Mouse (Mus musculus): ENCODE data around the gene Gm9844. TPM values are rescaled to one million over a fixed set of nuclear protein-coding genes. Genes with fewer than 3 reads are reported as not detected.
"Not testable (repeated sequence)": the region's sequence is repeated elsewhere in the genome, so short reads cannot be mapped to it uniquely, and the experiment has no call there.

The Gm9844 gene
- polyA plus RNA-seq, 1 experiment from 2014 or later, result 13.8 TPM

DNA sequence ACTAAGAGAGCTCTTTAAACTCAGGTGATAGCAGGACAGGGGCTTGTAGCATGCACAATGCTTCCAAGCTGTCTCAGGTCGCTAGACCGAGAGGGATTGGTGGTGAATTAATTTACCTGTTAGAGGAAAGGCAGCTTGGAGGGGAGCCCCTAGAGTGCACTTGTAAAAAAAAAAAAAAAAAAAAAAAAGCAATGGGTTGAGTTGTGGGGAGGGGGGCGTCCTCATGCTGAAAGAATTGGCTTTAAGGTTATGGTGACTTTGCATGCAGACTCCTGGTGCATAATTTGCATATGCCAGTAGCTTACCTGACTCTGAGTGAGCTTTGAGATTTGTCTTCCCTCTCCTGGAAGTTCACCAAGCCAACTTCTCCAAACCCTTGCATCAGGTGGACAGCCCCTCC is 21.7 kb upstream of the Gm9844 start:
- ATAC-seq (no peak), DNase-seq (ENCODE audit: low spot score) (no peak)
- Histone ChIP-seq H3K9me3 (ENCODE audit: low read length) (no peaks in the 10 kb centered on the region), H3K27me3 (replicated peaks; ENCODE audit: insufficient read depth, low read length) (no peaks in the 10 kb centered on the region), H3K27ac (ENCODE audit: low read length) (no peak overlapping the region), H3K4me2 (replicated peaks; ENCODE audit: low read depth, low read length) (no peak overlapping the region), H3K4me1 (ENCODE audit: insufficient read depth, low read depth, low read length) (no peaks in the 10 kb centered on the region), H3K36me3 (ENCODE audit: insufficient read depth, low read length) (no peaks in the 10 kb centered on the region), H3K4me3 (ENCODE audit: low read depth, low read length) (no peak overlapping the region), H3K9ac (replicated peaks; ENCODE audit: low read depth) (no peak overlapping the region)
- 51% methylated on average over 3 of the region's 3 CpGs for whole genome bisulfite sequencing
- TF ChIP-seq EP300 (IDR thresholded peaks at IDR 0.05) (no peak), CTCF (IDR thresholded peaks at IDR 0.05) (no peak)

DNA sequence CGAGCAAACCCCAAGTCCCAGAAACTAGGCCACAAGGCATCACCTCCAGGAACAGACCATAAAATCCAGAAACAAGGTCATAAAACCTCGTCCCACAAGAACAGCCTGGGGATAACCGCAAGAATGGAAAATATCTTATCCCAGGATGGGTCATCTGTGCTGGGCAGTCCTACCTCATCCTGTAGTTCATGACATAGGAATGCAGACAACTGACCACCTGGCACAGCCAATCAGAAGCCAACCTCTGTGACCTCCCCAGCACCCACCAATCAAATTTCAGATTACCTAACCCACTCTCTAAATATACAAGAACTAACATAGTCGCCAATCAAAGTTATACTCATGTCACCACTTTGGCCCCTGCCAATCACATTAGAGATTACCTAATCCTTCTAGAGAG is 21.0 kb upstream of the Gm9844 start:
- 74% methylated on average over 4 of the region's 4 CpGs for WGBS
- Histone ChIP-seq H3K4me2 (replicated peaks; ENCODE audit: low read depth, low read length) (no peak overlapping the region), H3K9me3 (ENCODE audit: low read length) (no peaks in the 10 kb centered on the region), H3K27ac (ENCODE audit: low read length) (no peak overlapping the region), H3K36me3 (ENCODE audit: insufficient read depth, low read length) (no peaks in the 10 kb centered on the region), H3K4me3 (ENCODE audit: low read depth, low read length) (no peak overlapping the region), H3K4me1 (ENCODE audit: insufficient read depth, low read depth, low read length) (no peaks in the 10 kb centered on the region), H3K9ac (replicated peaks; ENCODE audit: low read depth) (no peak overlapping the region), H3K27me3 (replicated peaks; ENCODE audit: insufficient read depth, low read length) (no peaks in the 10 kb centered on the region)
- no peak for ATAC-seq
- no peak for DNase-seq (ENCODE audit: low spot score)
- no peak for TF ChIP-seq CTCF (IDR thresholded peaks at IDR 0.05)
- TF ChIP-seq EP300 (IDR thresholded peaks at IDR 0.05), result no peak

DNA sequence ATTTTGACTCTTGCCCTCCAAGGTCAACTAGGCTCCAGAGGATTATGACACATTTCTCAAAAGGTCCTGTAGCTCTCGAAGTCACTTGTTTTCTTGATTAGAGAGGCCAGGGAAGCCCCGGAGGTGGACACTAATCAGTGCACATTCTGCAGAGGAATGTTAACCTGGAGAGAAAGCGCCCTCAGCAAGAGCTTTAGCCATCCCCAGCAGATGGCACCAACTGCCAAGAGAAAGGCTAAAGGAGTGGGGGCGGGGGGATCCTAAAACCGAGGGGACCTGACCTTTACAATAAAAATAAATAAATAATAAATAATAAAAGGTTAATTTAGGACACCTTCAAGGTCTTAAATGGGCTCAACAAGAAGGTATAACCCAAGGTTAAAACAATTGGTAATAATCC is 17.9 kb upstream of the Gm9844 start:
- no peak for DNase-seq (ENCODE audit: low spot score)
- ATAC-seq, result no peak
- H3K27ac ChIP-seq (ENCODE audit: low read length), result no peak overlapping the region
- H3K36me3 ChIP-seq (ENCODE audit: insufficient read depth, low read length), result no peaks in the 10 kb centered on the region
- TF ChIP-seq EP300 (IDR thresholded peaks at IDR 0.05) (no peak), CTCF (IDR thresholded peaks at IDR 0.05) (no peak)
- H3K9ac ChIP-seq (replicated peaks; ENCODE audit: low read depth), result no peak overlapping the region
- no peaks in the 10 kb centered on the region for H3K4me1 ChIP-seq (ENCODE audit: insufficient read depth, low read depth, low read length)
- H3K4me2 ChIP-seq (replicated peaks; ENCODE audit: low read depth, low read length), result no peak overlapping the region
- no peaks in the 10 kb centered on the region for H3K27me3 ChIP-seq (replicated peaks; ENCODE audit: insufficient read depth, low read length)
- H3K4me3 ChIP-seq (ENCODE audit: low read depth, low read length), result no peak overlapping the region
- WGBS, result 41% methylated on average over 5 of the region's 5 CpGs
- H3K9me3 ChIP-seq (ENCODE audit: low read length), result no peaks in the 10 kb centered on the region

DNA sequence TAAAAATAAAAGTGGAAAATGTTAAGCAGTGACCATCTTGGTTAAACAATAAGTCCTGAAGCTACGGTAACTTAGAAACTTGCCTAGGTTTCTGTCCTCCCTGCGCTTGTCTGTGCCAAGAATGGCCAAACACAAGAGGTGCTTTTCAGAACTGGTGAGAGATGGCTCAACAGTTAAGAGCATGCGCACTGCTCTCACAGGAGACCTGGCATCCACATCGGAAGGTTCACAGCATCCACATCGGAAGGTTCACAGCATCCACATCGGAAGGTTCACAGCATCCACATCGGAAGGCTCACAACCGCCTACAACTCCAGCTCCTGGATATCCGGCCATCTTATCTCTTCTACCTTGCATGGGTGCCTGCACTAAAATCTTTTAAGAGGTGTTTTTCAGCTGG is 16.8 kb upstream of the Gm9844 start:
- H3K36me3 ChIP-seq (ENCODE audit: insufficient read depth, low read length), result no peaks in the 10 kb centered on the region
- DNase-seq (ENCODE audit: low spot score), result no peak
- no peak for ATAC-seq

DNA sequence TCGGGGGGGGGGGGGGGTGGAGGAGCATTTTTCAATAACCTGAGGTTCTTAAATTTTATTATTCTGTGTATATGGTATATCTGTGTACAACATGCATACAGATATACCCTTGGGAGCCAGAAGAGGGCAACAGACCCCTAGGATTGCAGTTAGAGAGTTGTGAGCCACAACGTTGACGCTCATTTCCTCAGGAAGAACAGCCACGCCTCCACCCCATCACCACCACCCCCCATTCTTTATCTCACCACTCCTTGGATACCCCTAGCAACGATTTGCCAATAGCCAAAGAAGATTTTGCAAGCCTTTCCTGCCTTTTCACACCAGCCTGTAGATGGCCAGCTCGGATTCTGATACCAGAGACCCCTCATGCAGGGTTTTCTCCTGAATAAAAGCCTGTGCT is 16.3 kb upstream of the Gm9844 start:
- Histone ChIP-seq H3K36me3 (ENCODE audit: insufficient read depth, low read length) (no peaks in the 10 kb centered on the region), H3K27ac (ENCODE audit: low read length) (no peak overlapping the region), H3K27me3 (replicated peaks; ENCODE audit: insufficient read depth, low read length) (no peaks in the 10 kb centered on the region), H3K9me3 (ENCODE audit: low read length) (no peaks in the 10 kb centered on the region), H3K9ac (replicated peaks; ENCODE audit: low read depth) (no peak overlapping the region), H3K4me3 (ENCODE audit: low read depth, low read length) (no peak overlapping the region), H3K4me1 (ENCODE audit: insufficient read depth, low read depth, low read length) (no peaks in the 10 kb centered on the region), H3K4me2 (replicated peaks; ENCODE audit: low read depth, low read length) (no peak overlapping the region)
- 2% methylated on average over 6 of the region's 6 CpGs for WGBS
- ATAC-seq, result no peak
- peak; percentile 37 for DNase-seq (ENCODE audit: low spot score)
- peak; percentile 23 for TF ChIP-seq CTCF (IDR thresholded peaks at IDR 0.05)
- no peak for TF ChIP-seq EP300 (IDR thresholded peaks at IDR 0.05)

More for the DNA sequence above, 16.8 kb upstream of the Gm9844 start:
- no peak for TF ChIP-seq EP300 (IDR thresholded peaks at IDR 0.05)
- no peak for TF ChIP-seq CTCF (IDR thresholded peaks at IDR 0.05)
- 78% methylated on average over 9 of the region's 9 CpGs for WGBS
- Histone ChIP-seq H3K4me1 (ENCODE audit: insufficient read depth, low read depth, low read length) (no peaks in the 10 kb centered on the region), H3K9me3 (ENCODE audit: low read length) (no peaks in the 10 kb centered on the region), H3K4me3 (ENCODE audit: low read depth, low read length) (no peak overlapping the region), H3K27me3 (replicated peaks; ENCODE audit: insufficient read depth, low read length) (no peaks in the 10 kb centered on the region), H3K27ac (ENCODE audit: low read length) (no peak overlapping the region), H3K9ac (replicated peaks; ENCODE audit: low read depth) (no peak overlapping the region), H3K4me2 (replicated peaks; ENCODE audit: low read depth, low read length) (no peak overlapping the region)

DNA sequence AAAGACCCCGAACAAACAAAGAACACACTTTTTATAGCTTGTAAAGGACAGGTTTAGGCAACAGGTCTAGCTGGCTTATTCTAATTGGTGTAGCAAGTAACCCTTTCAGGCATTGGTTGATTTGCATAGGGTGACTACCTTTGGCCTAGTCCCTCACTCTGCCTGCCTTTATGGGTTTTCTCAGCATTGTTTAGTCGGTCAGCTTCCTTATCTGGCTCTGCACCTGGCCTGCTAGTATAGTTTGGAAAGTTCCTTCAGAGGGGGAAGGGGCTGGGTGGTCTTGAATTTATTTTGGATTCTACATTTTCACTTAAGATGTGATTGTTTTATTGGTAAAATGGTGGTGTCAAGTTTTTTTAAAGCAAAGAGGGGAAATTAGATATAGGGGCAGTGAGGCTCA is 15.4 kb upstream of the Gm9844 start:
- not testable (repeated sequence) for H3K9me3 ChIP-seq (ENCODE audit: low read length); H3K9ac ChIP-seq (replicated peaks; ENCODE audit: low read depth); ATAC-seq; H3K36me3 ChIP-seq (ENCODE audit: insufficient read depth, low read length); H3K27me3 ChIP-seq (replicated peaks; ENCODE audit: insufficient read depth, low read length); DNase-seq (ENCODE audit: low spot score); H3K27ac ChIP-seq (ENCODE audit: low read length); H3K4me3 ChIP-seq (ENCODE audit: low read depth, low read length); H3K4me2 ChIP-seq (replicated peaks; ENCODE audit: low read depth, low read length); H3K4me1 ChIP-seq (ENCODE audit: insufficient read depth, low read depth, low read length)
- WGBS, result 28% methylated on average over 2 of the region's 2 CpGs

DNA sequence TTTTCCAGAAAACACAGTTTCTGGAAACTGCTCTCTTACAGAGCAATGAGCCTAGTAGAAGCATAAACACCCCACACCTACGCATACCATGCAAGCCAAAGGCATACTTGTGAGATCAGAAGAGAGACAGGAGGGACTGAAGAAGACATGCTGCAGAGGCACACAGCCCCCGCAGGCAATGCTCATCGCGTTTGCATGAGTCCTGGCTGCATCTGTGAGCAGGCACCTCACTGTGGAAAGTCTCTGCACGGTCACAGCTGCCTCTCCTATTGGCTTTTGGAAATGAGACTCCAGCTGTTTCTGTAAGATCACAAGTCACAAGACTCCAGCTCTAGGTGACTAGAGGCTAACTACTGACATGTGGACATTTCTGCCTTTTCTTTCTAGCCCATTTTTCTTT is 11.9 kb upstream of the Gm9844 start:
- H3K9ac ChIP-seq (replicated peaks; ENCODE audit: low read depth), result no peak overlapping the region
- 13% methylated on average over 5 of the region's 5 CpGs for WGBS
- TF ChIP-seq CTCF (IDR thresholded peaks at IDR 0.05) (no peak), EP300 (IDR thresholded peaks at IDR 0.05) (no peak)
- no peaks in the 10 kb centered on the region for H3K27me3 ChIP-seq (replicated peaks; ENCODE audit: insufficient read depth, low read length)
- H3K9me3 ChIP-seq (ENCODE audit: low read length), result no peaks in the 10 kb centered on the region
- ATAC-seq (no peak), DNase-seq (ENCODE audit: low spot score) (no peak)
- H3K4me3 ChIP-seq (ENCODE audit: low read depth, low read length), result no peak overlapping the region
- no peaks in the 10 kb centered on the region for H3K4me1 ChIP-seq (ENCODE audit: insufficient read depth, low read depth, low read length)
- no peak overlapping the region for H3K27ac ChIP-seq (ENCODE audit: low read length)
- no peaks in the 10 kb centered on the region for H3K36me3 ChIP-seq (ENCODE audit: insufficient read depth, low read length)
- H3K4me2 ChIP-seq (replicated peaks; ENCODE audit: low read depth, low read length), result no peak overlapping the region
